Mouse (Mus musculus) spleen, postnatal 36 days (tissue): Measurements from ENCODE around the gene Extl1.

Experiments used
- DNase-seq, 2 experiments: peaks; one replicate each; pipeline ENCODE4 v3.0.0; 2022; ENCODE audit warnings: low spot score in 2 of 2, mixed read lengths in 1 of 2

Extl1 gene

DNA sequence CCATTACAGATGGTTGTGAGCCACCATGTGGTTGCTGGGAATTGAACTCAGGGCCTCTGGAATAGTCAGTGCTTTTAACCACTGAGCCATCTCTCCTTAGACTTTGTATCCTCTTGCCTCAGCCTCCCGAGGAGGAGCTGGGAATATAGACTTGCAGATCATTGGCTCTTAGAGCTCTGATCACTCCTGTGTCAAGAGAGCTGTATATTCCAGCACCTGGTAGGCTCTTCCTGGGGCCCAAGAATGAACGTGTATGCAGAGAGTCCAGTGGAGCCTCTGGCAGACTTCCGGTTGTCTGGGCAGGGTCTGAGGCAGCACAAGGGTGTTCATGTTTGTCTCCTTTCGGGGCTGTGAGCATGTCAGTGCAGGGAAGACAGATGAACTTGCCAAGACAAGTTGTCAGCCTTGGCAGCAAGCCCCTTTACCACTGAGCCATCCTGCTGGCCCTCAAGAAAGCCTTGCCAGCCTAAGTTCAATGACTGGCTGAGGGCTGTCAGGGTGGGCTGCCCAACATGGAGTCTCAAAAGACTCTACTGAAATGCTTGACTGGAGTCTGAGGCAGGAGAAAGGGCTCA lies 69.5 kb downstream of the Extl1 start:
- no peak for DNase-seq

DNA sequence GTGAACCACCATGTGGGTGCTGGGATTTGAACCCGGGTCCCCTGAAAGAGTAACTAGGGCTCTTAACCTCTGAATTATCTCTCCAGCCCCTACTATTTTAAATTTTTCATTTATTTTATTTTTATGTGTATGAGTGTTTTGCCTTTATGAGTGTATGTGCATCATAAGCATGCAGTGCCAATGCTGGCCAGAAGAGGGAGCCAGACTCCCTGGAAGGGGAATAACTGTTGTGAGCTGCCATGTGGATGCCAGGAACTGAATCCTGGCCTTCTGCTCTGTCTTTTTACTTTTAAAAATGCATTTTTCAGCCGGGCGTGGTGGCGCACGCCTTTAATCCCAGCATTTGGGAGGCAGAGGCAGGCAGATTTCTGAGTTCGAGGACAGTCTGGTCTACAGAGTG lies 70.7 kb downstream of the Extl1 start:
- DNase-seq, result no peak

DNA sequence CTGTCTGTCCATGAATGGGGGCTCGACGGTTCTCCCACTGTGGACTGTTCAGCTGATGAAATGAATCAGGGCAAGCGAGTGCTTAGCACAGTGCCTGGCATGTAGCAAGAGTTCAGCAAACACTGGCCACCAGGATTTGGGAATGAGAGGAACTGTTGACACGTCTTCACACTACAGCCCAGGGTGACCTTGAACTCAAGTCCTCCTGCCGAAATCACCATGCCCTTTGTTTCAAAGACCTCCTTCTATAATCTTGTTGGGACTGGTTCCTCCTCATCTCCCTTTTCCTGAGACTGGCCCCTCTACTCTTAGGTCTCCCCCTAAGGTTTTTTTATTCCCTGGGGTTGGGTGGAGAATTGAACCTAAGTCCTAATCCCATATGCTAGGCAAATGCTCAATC lies 71.3 kb downstream of the Extl1 start:
- DNase-seq, result no peak

DNA sequence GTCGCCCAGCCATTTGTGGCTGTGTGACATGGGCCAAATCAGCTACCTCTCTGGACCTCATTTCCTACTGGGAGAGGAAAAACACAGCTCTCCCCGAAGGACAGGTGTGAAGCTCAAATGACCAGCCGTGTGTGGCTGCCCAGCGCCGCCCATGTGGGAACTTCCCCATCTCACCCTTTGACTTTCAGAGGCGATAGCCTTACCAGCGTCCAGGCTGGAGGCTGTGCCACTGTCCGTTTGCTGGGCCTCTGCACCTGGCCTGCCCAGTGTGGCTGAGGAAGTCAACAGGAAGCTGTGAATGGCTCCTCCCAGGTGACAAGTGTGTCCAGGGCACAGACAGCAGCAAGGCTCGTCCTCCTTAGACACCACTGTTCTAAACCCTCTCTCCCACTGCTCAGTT lies 71.9 kb downstream of the Extl1 start:
- DNase-seq, result no peak

DNA sequence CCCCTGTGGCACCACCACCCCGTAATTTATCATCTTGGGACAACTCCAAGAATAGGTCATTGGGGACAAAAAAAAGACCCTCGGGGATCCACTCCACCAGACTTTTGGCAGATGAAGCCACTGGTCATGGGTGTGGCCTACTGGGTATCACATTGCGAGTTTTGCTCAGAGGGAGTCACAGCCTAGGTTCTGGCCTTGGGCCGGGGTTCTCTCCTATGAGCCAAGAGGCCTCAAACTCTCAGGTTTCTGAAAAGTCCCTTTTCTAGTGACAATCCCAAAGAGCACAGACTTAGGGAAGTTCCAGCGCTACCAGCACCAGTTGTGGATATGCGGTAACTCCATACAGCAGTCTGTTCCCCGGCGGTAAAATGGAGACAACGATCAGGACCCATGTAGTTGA lies 73.0 kb downstream of the Extl1 start:
- no peak for DNase-seq

DNA sequence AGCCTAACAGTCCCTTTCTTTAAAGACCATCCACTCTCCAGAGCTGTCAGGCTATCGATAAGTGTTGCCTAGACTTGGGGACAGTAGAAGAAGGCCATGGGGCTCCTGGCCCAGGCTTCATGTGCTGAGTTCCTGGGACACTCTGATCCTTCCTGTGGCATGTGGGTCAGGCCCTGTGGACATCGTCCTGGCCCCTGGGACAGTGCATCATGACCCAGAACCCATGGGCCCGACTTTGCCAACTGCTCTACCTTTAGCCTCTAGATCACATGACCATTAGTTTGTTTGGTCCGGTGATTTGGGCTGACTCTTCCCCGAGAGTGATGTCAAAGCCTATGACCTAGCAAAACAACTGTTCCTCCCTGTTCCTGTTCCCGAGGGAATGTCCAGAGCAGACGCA lies 73.5 kb downstream of the Extl1 start:
- DNase-seq, result no peak

DNA sequence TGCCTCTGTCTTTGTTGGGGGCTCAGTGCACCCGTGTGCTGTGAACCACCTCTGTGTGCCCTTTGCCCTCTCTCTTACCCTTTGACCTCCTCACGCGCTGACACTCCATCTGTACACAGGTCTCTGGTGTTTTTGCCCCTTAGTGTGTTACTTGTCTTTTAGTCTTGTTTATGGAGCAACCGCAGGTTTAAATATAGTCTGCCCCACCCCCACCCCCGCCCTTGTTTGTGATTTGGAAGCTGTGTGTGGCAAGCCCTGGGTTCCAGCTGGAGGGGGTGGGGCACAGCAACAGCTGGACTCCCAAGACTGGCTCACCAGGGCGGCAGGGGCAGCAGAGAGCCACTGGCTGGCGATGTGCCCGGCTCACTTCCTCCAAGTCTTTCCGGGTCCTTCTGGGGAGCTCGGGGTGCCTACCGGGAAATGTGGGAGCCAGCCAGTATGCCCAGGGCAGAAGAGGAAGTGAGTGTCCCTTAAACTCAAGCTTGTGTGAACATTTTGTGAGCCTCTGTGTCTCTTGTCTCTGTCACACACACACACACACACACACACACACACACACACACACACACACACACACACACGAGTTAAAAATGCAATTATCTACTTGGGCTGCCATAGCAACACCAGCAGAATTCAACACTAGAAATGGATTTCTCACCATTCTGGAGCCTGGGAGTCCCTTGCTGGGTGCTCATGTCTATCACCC lies 76.1 kb downstream of the Extl1 start:
- peak; percentile 26 to 38 for DNase-seq

DNA sequence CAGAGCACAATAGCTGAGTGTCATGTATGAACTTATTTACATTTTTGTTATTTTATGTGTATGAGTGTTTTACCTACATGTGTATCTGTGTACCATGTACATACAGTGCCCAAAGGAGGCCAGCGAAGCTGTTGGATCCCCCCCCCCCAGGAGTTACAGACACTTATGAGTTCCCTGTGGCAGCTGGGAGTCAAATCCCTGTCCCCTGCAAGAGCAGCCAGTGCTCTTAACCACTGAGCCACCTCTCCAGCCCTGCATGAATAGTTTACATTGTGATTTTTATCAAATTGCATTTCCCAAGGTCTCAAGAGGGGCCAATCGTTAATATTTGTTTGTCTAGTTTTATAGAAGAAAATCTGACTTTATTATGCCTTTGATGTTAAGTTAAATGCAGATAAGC lies 76.7 kb downstream of the Extl1 start:
- no peak for DNase-seq
